Mouse (Mus musculus): ENCODE data around the gene Ccdc186.

- TF ChIP-seq CTCF (IDR thresholded peaks at IDR 0.05; ENCODE audit: borderline replicate concordance, insufficient read depth, low read depth, low read length) = peak; percentile 34; the same call in 1 of the 2 replicates
- TF ChIP-seq POLR2A (IDR thresholded peaks at IDR 0.05; ENCODE audit: borderline replicate concordance, insufficient read depth, low read length) = no peak
Measured at GRCm38 (mm10) chr19:56805366-56805765, 16.6 kb downstream of the Ccdc186 start.
